Mouse (Mus musculus) ES-E14 (cell line): ENCODE measurements at regions not wholly inside any gene's neighbourhood (a gene's known extent, or its start where the extent isn't known, plus 50 kb on each side); places are given as distances from the start of the nearest gene placed in this dataset.

Experiments used
- MAFK ChIP-seq: IDR thresholded peaks from 2 replicates; pipeline ENCODE4 v1.6.1; 2014; ENCODE audit warnings: mild to moderate bottlenecking, low read depth, low read length, inconsistent platforms; ENCODE audit not compliant: insufficient read depth
- ZNF384 ChIP-seq: IDR thresholded peaks from 2 replicates; pipeline ENCODE4 v1.6.1; 2012; ENCODE audit warnings: low read depth, low read length, inconsistent platforms

GRCm38 (mm10) chr15:86903006-86903405 is 641.1 kb upstream of the Fam19a5 start:
- no peak for TF ChIP-seq MAFK
- TF ChIP-seq ZNF384: no peak
